Mouse (Mus musculus) erythroid progenitor cell, adult 5-6 weeks (primary cell): ENCODE results near the gene 4930447C04Rik. TPM values are rescaled to one million over a fixed set of nuclear protein-coding genes. Genes with fewer than 3 reads are reported as not detected.

ENCODE experiments used
- ATAC-seq: replicated peaks from 2 replicates; pipeline ENCODE4 v1.8.0; 2016; ENCODE audit warnings: moderate number of reproducible peaks, mild to moderate bottlenecking, moderate TSS enrichment, inconsistent platforms; ENCODE audit not compliant: poor library complexity, low FRiP score, severe bottlenecking
- total RNA-seq, 2 experiments: library from RNA; stranded (forward) in 1 of 2; stranded (reverse) in 1 of 2; fragments of 150-400 nt in 1 of 2; fragments of 186-747, 209-891 nt in 1 of 2; gene quantifications; 2 replicates each; pipeline versions ENCODE4 v1.2.3 to v1.2.4; 2015 to 2017; ENCODE audit warnings: low replicate concordance in 2 of 2

The 4930447C04Rik gene
- total RNA-seq, 2 experiments from 2014 or later = not detected

DNA sequence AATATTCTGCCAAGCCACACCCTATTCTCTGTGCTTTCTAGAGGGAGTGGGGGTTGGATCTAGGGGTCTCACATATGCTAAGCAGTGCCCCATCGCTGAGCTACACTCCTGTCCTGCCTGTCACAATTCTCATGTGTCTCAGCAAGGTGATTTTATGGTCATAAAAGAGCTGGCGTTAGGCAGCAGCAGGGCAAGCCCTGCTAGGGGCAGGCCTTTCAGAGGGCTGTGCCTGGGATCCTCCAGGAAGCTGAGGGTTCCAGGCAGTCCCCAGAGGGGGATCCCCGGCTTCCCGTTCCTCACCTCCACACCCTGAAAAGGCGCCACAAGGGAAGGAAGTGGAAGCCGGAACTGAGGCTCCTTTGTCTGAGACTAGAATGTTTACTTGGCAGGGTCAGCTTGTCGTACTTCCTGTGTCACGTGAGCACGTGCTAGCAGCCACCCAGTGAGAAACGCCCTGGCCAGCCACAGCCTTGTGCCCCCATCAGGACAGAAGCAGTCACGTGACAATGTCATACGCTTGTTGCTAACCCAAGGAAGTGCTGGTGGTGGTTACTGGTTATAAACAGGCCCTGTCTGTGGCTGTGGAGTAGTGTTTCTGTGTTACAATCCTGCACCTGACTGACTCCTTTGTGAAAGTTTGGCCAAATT is 96.5 kb downstream of the 4930447C04Rik start:
- peak; percentile 34; the same call in 1 of the 2 replicates for ATAC-seq

DNA sequence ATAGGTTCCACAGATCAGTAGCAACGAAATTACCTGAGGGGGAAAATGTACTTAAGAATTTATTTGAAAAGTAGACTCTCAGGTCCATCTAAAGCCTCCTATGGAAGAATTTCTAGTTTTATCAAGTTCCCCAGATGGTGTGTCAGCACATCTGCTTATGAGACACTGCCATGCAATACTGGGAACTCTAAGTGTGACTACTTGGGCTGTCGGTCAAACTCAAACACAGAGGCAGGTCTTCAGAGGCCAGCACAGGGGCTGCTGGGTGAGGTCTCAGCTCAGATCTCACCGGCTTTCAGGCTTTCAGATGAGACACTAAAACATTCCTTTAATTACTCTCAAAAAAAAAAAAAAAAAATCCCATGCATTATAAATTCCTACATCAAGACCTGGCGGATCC is 97.0 kb downstream of the 4930447C04Rik start:
- ATAC-seq = no peak

DNA sequence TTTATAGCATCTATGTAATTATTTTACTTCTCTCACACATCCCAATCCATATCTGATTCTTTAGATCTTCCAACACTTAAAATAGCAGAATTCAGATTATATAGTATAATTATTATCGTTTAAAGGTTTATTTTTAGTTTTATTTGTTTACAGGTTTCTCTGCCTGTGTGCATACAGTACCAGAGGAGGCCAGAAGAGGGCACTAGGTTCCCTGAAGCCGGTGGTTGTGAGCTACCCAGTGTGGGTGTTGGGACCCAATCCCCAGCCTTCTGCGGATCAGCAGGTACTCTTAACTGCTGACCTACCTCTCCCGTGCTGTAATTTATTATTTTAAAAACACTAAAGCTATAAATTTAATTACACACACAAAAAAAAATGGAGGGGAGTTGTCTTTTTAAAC is 97.4 kb downstream of the 4930447C04Rik start:
- no peak for ATAC-seq

DNA sequence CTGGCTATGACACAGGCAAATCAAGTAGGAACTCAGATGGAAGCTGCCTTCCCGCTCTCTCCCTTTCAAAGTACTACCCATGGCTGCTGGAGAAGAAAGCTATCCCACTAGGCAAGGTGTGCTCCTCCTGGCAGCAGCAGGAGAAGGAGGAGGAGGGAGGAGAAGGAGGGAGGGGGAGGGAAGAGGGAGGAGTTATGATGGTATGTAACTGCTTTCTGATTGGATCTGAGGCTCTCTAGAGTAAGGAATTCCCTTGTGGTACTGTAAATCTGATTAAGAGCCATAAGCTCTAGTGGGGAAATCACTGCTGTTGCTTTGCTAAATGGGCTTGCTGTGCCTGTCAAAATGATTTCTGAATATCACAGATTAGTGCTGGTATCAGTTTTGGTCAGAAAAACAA is 99.1 kb downstream of the 4930447C04Rik start:
- ATAC-seq = no peak

DNA sequence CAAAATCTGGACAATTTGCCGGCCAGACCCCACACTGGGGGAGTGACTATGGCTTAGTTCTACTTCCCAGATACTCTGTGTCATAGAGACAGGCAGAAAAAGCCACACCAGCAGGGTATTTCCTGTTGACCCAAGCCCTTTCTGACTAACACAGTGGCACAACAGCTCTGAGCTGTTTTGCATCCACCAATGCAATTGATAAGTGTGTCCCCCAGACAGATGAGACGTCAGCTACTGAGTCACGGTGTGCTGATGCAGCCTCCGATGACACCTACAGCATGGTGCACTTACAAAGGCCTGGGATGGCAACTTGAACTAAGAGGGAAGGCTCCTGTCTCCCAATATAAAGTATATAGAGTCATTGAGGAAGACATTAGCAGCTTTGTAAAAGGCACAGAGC is 103.3 kb downstream of the 4930447C04Rik start:
- no peak for ATAC-seq

DNA sequence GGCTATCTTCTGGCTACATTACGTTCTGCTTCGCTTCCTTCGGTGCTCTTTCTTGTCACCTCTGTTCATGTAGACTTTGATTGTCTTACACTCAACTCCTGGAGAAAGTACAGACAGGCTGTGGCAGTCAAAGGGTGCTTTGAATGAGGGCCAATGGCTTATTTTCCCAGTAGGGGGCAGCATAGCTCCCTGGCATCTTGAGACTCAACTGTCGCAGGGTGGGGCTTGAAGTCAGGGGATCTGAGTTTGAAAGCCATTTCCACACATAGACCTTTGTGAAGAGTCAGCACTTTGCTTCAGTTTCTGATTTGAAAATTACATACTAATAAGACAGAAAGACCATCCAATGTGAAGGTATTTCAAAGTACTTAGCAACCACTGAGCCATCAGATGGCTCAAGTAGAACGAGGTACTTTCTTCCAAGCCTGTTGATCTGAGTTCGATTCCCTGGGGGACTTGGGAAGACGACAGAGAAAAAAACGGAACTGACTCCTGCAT is 105.0 kb downstream of the 4930447C04Rik start:
- ATAC-seq = no peak

DNA sequence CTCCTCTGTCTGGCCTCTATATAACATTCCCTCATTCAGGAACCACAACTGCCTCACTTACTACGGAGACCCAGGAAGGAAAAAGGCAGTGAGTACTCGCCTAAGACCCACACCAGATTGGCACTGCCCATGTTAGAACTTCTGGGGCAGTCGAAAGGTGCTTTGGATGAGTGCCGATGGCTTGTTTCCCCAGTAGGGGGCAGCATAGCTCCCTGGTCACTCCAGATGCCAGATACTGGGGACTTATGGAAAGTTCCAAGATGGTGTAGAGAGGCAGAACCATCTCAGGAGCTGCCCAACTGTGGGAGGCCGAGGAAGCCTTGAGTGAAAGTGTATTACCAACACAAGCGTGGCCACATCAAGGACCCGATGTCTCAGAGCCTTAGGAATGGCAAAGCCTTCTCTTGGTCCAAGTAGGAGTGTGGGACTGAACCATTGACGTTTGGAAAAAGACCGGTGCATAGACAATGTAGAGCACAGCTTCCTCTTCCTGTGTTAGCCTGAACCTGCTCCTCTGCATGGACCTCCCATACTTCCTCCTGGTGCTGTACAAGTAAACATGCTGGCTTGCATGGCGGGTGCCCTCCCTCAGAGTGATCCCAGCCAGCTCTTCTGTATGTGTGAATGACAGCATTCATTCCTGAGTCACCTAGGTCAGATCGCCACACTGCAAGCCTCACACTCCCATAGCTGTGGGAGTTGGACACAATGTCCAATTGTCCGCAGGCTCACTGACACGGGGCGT is 105.6 kb downstream of the 4930447C04Rik start:
- ATAC-seq = no peak

DNA sequence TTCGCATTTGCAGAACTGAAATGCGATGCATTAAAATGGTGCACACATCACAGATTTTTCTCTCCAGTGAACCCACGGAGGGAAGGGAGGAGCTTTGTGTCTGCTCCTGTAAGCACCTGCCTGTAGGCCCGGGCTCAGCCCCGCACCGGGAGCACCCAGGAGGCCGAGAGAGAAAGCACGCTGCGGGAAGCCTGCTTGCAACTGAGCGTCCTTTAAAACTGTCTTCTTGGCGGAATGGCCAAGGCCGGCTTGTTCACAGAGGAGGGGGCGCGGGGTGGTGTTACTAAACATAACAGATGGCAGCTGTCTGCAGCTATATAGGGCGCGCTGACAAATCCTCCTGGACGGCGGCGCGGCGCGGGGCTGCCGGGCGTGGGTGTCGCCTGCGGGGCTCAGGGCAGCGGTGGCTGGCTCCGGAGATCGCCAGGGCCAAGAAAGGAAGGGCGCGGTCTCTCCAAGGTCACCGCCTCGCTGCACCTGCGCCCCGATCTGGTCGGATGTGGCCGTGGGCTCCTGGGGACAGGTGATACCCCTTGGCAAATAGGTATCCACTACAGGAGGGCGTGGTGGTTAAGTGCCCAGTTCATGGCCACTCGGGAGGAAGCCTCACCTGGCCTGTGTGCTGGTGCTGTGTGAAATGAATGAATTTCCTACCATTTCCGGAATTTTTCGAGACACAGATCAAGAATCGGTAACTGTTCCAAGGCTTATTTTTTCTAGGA is 108.7 kb downstream of the 4930447C04Rik start:
- ATAC-seq = no peak

Other genes with a start within 250 kb of the 4930447C04Rik start
- 35.3 and 39.0 TPM in 2 replicates for gene Ppm1a, start 183.3 kb downstream of the 4930447C04Rik start, total RNA-seq (2015; ENCODE audit: low replicate concordance)
- gene Ppm1a, start 183.3 kb downstream of the 4930447C04Rik start, total RNA-seq (2017; ENCODE audit: low replicate concordance) = 59.6 and 85.5 TPM in 2 replicates
- gene Six6, start 882 bp downstream of the 4930447C04Rik start, total RNA-seq (2015; ENCODE audit: low replicate concordance) = not detected in 2 replicates
- gene Six6, start 882 bp downstream of the 4930447C04Rik start, total RNA-seq (2017; ENCODE audit: low replicate concordance) = not detected in 2 replicates
- not detected in 2 replicates for gene Six1, start 113.1 kb upstream of the 4930447C04Rik start, total RNA-seq (2015; ENCODE audit: low replicate concordance)
- 0.51 TPM in 1 of 2 replicates, not detected in the other for gene Six1, start 113.1 kb upstream of the 4930447C04Rik start, total RNA-seq (2017; ENCODE audit: low replicate concordance)
- not detected in 2 replicates for gene Six4, start 172.7 kb upstream of the 4930447C04Rik start, total RNA-seq (2015; ENCODE audit: low replicate concordance)
- gene Six4, start 172.7 kb upstream of the 4930447C04Rik start, total RNA-seq (2017; ENCODE audit: low replicate concordance) = not detected in 2 replicates
- gene Mnat1, start 182.9 kb upstream of the 4930447C04Rik start, total RNA-seq (2015; ENCODE audit: low replicate concordance) = 5.0 TPM in 2 replicates
- gene Mnat1, start 182.9 kb upstream of the 4930447C04Rik start, total RNA-seq (2017; ENCODE audit: low replicate concordance) = 1.4 and 5.0 TPM in 2 replicates